Mouse (Mus musculus) forebrain, embryonic 11.5 days (tissue): ENCODE measurements around the gene Npb. TPM values are rescaled to one million over a fixed set of nuclear protein-coding genes. Genes with fewer than 3 reads are reported as not detected.

ENCODE experiments used
- ATAC-seq: fragments of 200-750 bp; cut with Nextera tagmentation; replicated peaks from 2 replicates; pipeline ENCODE4 v1.8.0; 2017; ENCODE audit warnings: moderate TSS enrichment; ENCODE audit not compliant: low FRiP score
- DNase-seq: peaks from one replicate; pipeline ENCODE4 v3.0.0-alpha.2; 2017; ENCODE audit warnings: low spot score
- H3K27ac ChIP-seq: fragments of 300-500 bp; sonication (generic); 2 replicates; pipeline ENCODE4 v1.5.1; 2014; ENCODE audit warnings: low read depth, low read length
- H3K27me3 ChIP-seq: fragments of 300-500 bp; sonication (generic); 2 replicates; pipeline ENCODE4 v1.6.1; 2014; ENCODE audit warnings: mild to moderate bottlenecking, low read length, mixed read lengths; ENCODE audit not compliant: control insufficient read depth, insufficient read depth
- H3K36me3 ChIP-seq: fragments of 300-500 bp; sonication (generic); 2 replicates; pipeline ENCODE4 v1.6.1; 2014; ENCODE audit warnings: mild to moderate bottlenecking, low read length, moderate library complexity, mixed read lengths; ENCODE audit not compliant: control insufficient read depth, insufficient read depth
- H3K4me1 ChIP-seq: fragments of 300-500 bp; sonication (generic); replicated peaks from 2 replicates; pipeline ENCODE4 v1.6.1; 2014; ENCODE audit warnings: low read length, mixed read lengths; ENCODE audit not compliant: control insufficient read depth, insufficient read depth
- H3K4me2 ChIP-seq: fragments of 300-500 bp; sonication (generic); 2 replicates; pipeline ENCODE4 v1.6.1; 2014; ENCODE audit warnings: low read depth, mild to moderate bottlenecking, low read length, moderate library complexity, mixed read lengths; ENCODE audit not compliant: severe bottlenecking
- H3K4me3 ChIP-seq: fragments of 300-500 bp; sonication (generic); 2 replicates; pipeline ENCODE4 v1.5.1; 2014; ENCODE audit warnings: low read depth, low read length
- H3K9ac ChIP-seq: fragments of 300-500 bp; sonication (generic); 2 replicates; pipeline ENCODE4 v1.6.1; 2014; ENCODE audit warnings: low read length
- H3K9me3 ChIP-seq: fragments of 300-500 bp; sonication (generic); 2 replicates; pipeline ENCODE4 v1.6.1; 2016; ENCODE audit warnings: low read length, mixed read lengths; ENCODE audit not compliant: control insufficient read depth
- WGBS: fragments of 180-500 bp; shearing (Covaris S2); extraction: QIAGEN DNeasy Blood & Tissue Kit; methylation state at CpG from one replicate; pipeline ENCODE4 v1.1.7; 2014; 5-methylcytosine and 5-hydroxymethylcytosine counted together
- polyA plus RNA-seq: library from polyadenylated mRNA; unstranded; fragments of >200 nt; fragmentation: Nextera tagmentation; extraction: Ambion mirVana; gene quantifications from 2 replicates; pipeline ENCODE4 v1.2.1, GENCODE M21; 2014

Gene Npb
- polyA plus RNA-seq, 1 experiment from 2014 or later = not detected

GRCm38 (mm10) chr11:120615606-120616203 lies 7.4 kb downstream of the Npb start:
- H3K4me2 ChIP-seq = 0 out of 2 replicates have a peak overlapping the region, but pooled peaks have one; percentile 21
- H3K36me3 ChIP-seq = peaks cover 3% of the 10 kb centered on the region; the same call in 1 of the 2 replicates
- DNase-seq (no peak), ATAC-seq (no peak)
- no peaks in the 10 kb centered on the region for H3K27me3 ChIP-seq
- peaks cover 11% of the 10 kb centered on the region; the same call in 1 of the 2 replicates for H3K4me1 ChIP-seq
- no peak overlapping the region for H3K9ac ChIP-seq
- H3K27ac ChIP-seq = no peak overlapping the region
- WGBS = 92% methylated on average over 11 of the region's 11 CpGs
- H3K4me3 ChIP-seq = no peak overlapping the region
- no peaks in the 10 kb centered on the region for H3K9me3 ChIP-seq

- DNase-seq = no peak
- WGBS = 50% methylated on average over 4 of the region's 4 CpGs
- no peak overlapping the region for H3K27ac ChIP-seq
Measured at GRCm38 (mm10) chr11:120616617-120617294, 8.5 kb downstream of the Npb start.

GRCm38 (mm10) chr11:120617519-120618112 lies 9.3 kb downstream of the Npb start, which contains the start of gene Pcyt2:
Gene Pcyt2, minus strand, starts transcription at chr11:120617936.
- Histone ChIP-seq H3K9me3 (no peaks in the 10 kb centered on the region), H3K27me3 (no peaks in the 10 kb centered on the region), H3K4me2 (peak within 1 kb of the TSS; percentile 82), H3K4me1 (peaks cover 11% of the 10 kb centered on the region; the same call in 1 of the 2 replicates), H3K9ac (peak within 1 kb of the TSS; percentile 82), H3K27ac (peak within 1 kb of the TSS; percentile 66; the same call in 1 of the 2 replicates), H3K4me3 (peak within 1 kb of the TSS; percentile 79), H3K36me3 (peaks cover 3% of the 10 kb centered on the region; the same call in 1 of the 2 replicates)
- DNase-seq = peak; percentile 94
- under 1% methylated on average over 55 of the region's 56 CpGs for WGBS
- peak; percentile 95 for ATAC-seq

More at GRCm38 (mm10) chr11:120616617-120617294, 8.5 kb downstream of the Npb start:
- H3K9ac ChIP-seq = peak overlapping the region; percentile 82
- peak overlapping the region; percentile 82 for H3K4me2 ChIP-seq
- peaks cover 3% of the 10 kb centered on the region; the same call in 1 of the 2 replicates for H3K36me3 ChIP-seq
- H3K4me3 ChIP-seq = peak overlapping the region; percentile 79
- ATAC-seq = no peak
- no peaks in the 10 kb centered on the region for H3K9me3 ChIP-seq
- peaks cover 11% of the 10 kb centered on the region; the same call in 1 of the 2 replicates for H3K4me1 ChIP-seq
- H3K27me3 ChIP-seq = no peaks in the 10 kb centered on the region

GRCm38 (mm10) chr11:120618619-120619535 lies 10.6 kb downstream of the Npb start:
- Histone ChIP-seq H3K4me3 (no peak overlapping the region), H3K4me1 (peaks cover 11% of the 10 kb centered on the region; the same call in 1 of the 2 replicates), H3K36me3 (peaks cover 3% of the 10 kb centered on the region; the same call in 1 of the 2 replicates), H3K27me3 (no peaks in the 10 kb centered on the region), H3K9ac (no peak overlapping the region), H3K9me3 (no peaks in the 10 kb centered on the region), H3K4me2 (no peak overlapping the region), H3K27ac (no peak overlapping the region)
- DNase-seq = no peak
- no peak for ATAC-seq
- 94% methylated on average over 25 of the region's 25 CpGs for WGBS

DNA sequence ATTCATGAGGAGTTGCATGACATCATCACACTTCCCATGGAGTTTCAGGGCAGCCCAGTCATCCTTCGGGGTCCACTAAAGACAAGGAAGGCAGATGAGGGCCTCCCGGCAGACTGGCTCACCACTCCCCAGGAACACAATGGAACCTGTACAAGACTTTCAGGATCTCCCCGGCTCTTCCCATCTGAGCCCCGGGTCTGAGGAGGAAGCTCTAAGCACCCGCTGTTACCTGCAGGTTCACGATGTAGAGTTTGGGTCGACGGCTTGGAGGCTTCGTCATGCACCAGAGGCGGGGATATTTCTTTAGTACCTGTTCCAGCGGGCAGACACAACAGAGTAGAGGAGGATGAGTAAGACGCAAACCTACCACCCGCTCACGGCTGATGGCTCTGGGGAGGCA lies 11.9 kb downstream of the Npb start:
- Histone ChIP-seq H3K4me3 (no peak overlapping the region), H3K4me2 (no peak overlapping the region), H3K9me3 (no peaks in the 10 kb centered on the region), H3K36me3 (peaks cover 3% of the 10 kb centered on the region; the same call in 1 of the 2 replicates), H3K27me3 (no peaks in the 10 kb centered on the region), H3K4me1 (peaks cover 11% of the 10 kb centered on the region; the same call in 1 of the 2 replicates), H3K9ac (no peak overlapping the region), H3K27ac (no peak overlapping the region)
- 94% methylated on average over 14 of the region's 14 CpGs for WGBS
- no peak for ATAC-seq
- DNase-seq = no peak

DNA sequence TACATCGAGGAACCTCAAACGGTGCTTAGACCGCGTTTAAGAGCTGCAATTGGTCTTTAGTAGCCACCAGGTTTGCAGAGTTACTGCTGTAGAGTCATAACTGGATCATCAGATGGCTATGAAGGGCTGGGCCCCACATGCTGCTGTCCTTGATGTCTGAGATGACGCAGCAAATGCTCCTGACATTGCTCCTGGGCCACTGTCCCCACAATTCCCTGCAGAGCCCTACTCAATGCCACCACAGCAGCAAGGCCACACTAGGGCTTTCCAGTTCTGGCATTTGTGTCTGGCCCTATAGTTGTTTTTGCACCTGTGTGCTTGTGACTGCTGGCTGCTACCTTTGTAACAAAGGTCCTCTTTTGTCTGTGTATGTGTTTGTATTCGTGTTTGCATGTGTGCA lies 14.5 kb downstream of the Npb start:
- Histone ChIP-seq H3K4me2 (no peak overlapping the region), H3K4me3 (no peak overlapping the region), H3K4me1 (no peaks in the 10 kb centered on the region; the same call in 1 of the 2 replicates), H3K9ac (no peak overlapping the region), H3K27me3 (no peaks in the 10 kb centered on the region), H3K27ac (no peak overlapping the region), H3K9me3 (no peaks in the 10 kb centered on the region), H3K36me3 (peaks cover 3% of the 10 kb centered on the region; the same call in 1 of the 2 replicates)
- DNase-seq (no peak), ATAC-seq (no peak)
- WGBS = 90% methylated on average over 6 of the region's 6 CpGs

GRCm38 (mm10) chr11:120623961-120624679 lies 15.8 kb downstream of the Npb start:
- H3K36me3 ChIP-seq = peaks cover 4% of the 10 kb centered on the region; the same call in 1 of the 2 replicates
- ATAC-seq = peak; percentile 70
- WGBS = 14% methylated on average over 28 of the region's 30 CpGs

More at GRCm38 (mm10) chr11:120623961-120624679, 15.8 kb downstream of the Npb start:
- Histone ChIP-seq H3K9ac (peak overlapping the region; percentile 74), H3K27ac (peak overlapping the region; percentile 63; the same call in 1 of the 2 replicates), H3K9me3 (no peaks in the 10 kb centered on the region), H3K27me3 (no peaks in the 10 kb centered on the region), H3K4me2 (peak overlapping the region; percentile 94), H3K4me3 (peak overlapping the region; percentile 97), H3K4me1 (no peaks in the 10 kb centered on the region; the same call in 1 of the 2 replicates)
- DNase-seq = peak; percentile 72
